Mouse (Mus musculus): ENCODE results near the gene Mboat1.

Gene Mboat1

GRCm38 (mm10) chr13:30136243-30136922, at the start of gene Mboat1:
TSS of gene Mboat1 (plus strand) at chr13:30136489.
- DNase-seq (ENCODE audit: low read depth), result peak; percentile 36

- DNase-seq (ENCODE audit: low read depth), result peak; percentile 5
Measured at GRCm38 (mm10) chr13:30093086-30093485, 43.2 kb upstream of the Mboat1 start.

GRCm38 (mm10) chr13:30095851-30096250, 40.4 kb upstream of the Mboat1 start:
- no peak for DNase-seq (ENCODE audit: low read depth)

DNA sequence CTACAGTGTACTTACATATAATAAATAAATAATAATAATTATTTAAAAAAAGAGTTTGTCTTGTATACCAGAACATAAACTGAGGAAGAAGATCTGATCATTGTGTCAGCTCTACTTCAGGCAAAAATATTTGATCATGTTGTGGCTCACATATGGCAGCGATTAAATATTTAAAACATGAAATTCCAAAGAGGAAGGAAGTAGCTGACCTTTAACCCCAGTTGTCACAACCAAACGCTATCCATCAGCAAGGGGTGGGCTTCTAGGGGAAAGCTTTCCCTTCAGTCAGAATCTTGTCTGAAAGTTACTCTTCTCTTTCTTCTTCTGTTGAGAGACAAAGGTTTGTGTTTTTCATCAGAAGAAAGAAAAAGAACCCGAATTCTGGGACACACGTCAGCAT, 39.8 kb upstream of the Mboat1 start:
- no peak for DNase-seq (ENCODE audit: low read depth)

DNA sequence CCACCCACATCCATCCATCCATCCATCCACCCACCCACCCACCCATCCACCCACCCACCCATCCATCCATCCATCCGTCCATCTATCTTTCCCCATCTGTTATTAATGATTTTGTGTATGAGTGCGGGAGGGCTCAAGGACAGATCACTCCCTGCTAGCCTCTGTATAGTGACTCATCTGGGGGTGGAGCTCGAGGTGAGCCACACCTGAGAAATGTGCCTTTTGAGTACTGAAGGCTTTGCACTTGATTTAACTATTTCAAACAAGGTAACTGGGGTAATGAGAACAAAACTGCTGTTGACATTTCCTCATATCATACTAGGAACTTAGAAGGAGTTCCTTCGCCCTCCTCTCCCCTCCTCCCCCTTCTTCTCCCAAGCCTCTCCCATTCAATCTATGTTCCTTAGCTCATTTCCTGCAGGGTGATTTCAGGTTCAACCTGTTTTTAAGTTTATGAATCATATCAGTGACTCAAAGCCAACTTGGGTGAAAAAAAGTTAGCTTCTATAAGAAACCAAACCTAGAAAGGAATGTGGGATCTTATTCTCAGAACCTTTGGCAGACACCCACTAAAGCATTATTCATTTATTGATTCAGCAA, 27.2 kb upstream of the Mboat1 start:
- DNase-seq (ENCODE audit: low read depth), result no peak

DNA sequence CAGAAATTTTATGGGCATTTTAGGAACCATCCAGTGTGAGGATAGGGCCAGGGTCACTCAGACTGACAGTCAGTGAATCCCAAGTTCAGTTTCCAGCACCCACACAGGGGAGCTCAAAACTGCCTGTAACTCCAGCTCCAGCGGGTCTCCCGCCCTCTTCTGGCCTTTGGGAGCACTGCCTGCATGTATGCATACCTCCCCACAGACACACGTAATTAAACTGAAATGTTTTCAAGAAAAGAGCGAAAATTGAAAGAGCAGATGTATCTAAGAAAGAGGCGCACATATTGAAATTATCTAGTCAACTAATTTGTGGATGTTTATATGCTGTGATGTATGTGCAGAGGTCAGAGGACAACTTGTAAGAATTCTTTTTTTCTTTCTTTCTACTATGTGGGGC, 20.5 kb upstream of the Mboat1 start:
- no peak for DNase-seq (ENCODE audit: low read depth)

GRCm38 (mm10) chr13:30136923-30137629, 787 bp downstream of the Mboat1 start:
- DNase-seq (ENCODE audit: low read depth), result no peak

DNA sequence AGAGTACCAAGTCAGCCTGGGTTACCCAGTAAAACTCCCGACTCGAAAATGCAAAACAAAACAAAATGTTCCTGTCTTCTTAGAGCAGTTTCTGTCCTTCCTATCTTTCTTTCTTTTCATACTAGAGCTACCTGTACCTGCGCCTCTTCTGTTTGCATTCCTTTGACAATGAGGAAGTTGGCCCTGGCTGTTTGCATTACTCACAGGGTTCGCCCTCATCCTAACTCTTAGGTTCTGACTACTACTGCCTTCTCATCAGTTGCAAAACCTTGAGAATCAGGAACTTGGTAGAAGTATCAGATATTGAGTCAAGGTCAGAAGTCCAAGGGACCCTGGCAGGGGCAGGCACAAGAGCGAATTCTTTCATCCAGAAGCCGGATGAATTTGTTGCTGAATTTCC, 1.7 kb downstream of the Mboat1 start:
- no peak for DNase-seq (ENCODE audit: low read depth)

GRCm38 (mm10) chr13:30140149-30140548, 3.9 kb downstream of the Mboat1 start:
- no peak for DNase-seq (ENCODE audit: low read depth)

DNA sequence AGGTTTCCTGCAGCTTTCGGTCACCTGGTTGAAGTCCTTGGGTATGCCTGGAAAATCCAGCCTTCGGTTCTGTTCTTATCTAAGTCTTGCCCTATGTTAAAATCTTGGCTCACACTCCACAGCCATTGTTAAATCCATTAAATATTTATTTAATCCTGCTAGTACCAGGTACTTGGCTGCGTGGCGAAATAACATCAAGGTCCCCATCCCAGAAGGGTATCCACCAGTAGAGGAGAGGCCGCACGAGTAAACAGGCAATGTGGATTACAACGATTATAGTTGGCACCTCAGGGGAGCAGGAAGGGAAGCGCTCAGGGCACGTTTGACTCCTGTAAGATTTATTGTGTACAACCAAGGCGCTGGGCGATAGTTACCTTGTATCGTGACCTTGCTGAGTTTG, 4.4 kb downstream of the Mboat1 start:
- DNase-seq (ENCODE audit: low read depth), result no peak

DNA sequence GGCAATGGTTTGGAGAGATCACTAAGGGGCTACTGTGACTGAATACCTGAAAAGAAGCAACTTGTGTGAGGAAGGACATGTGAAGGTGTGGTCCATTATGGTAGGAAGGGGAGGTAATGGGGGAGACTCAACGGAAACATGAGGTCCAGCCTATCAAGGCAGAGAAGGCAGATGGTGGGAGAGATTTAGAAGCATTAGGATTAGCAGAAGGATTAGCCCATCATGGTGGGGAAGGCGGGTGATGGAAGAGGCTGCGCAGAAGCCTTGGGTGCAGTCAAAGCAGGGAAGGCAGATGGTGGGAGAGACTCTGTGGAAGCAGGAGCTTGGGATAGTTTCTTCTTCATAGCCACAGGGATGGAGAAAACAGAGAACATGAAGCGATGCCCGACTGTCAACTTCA, 5.7 kb downstream of the Mboat1 start:
- DNase-seq (ENCODE audit: low read depth), result no peak

GRCm38 (mm10) chr13:30146468-30146867, 10.2 kb downstream of the Mboat1 start:
- no peak for DNase-seq (ENCODE audit: low read depth)

DNA sequence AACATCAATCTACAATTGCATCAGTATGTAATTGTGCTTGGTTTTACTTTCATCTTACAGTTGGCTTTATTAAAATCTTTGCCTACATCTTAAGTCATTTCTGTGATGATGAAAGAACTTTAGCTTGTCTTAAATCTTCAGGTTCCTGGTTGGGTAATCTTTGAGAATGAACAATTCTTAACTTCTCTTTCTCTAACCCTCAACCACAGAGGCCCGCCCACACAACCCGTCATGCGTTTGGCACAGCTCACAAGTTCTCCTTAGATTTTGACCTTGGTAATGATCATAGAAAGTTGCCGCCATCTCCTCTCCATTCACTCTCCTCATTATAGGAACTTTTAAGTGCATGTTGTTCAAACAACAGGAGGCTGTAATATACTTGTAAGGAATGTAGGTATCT, 18.0 kb downstream of the Mboat1 start:
- DNase-seq (ENCODE audit: low read depth), result peak; percentile 43

- DNase-seq (ENCODE audit: low read depth), result no peak
Measured at GRCm38 (mm10) chr13:30159626-30160025, 23.3 kb downstream of the Mboat1 start.

DNA sequence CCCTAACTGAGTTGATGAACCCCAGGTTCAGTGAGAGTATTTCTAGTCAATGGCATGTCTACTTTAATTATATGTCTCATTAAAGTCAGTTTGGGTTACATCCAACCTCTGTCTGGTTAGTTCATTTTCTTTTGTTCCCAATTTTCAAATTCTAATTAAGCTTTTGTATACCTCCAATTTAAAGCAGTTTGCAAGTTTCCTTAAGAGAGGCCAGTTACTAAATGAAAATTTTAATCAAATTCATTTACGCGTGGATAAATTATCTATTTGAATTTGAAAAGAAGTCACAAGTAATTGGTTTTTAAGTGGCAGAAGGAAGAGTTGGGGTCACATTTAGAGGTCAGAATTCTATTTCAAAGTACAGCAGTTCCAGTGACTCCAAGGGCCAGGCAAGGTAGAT, 27.2 kb downstream of the Mboat1 start:
- no peak for DNase-seq (ENCODE audit: low read depth)

DNA sequence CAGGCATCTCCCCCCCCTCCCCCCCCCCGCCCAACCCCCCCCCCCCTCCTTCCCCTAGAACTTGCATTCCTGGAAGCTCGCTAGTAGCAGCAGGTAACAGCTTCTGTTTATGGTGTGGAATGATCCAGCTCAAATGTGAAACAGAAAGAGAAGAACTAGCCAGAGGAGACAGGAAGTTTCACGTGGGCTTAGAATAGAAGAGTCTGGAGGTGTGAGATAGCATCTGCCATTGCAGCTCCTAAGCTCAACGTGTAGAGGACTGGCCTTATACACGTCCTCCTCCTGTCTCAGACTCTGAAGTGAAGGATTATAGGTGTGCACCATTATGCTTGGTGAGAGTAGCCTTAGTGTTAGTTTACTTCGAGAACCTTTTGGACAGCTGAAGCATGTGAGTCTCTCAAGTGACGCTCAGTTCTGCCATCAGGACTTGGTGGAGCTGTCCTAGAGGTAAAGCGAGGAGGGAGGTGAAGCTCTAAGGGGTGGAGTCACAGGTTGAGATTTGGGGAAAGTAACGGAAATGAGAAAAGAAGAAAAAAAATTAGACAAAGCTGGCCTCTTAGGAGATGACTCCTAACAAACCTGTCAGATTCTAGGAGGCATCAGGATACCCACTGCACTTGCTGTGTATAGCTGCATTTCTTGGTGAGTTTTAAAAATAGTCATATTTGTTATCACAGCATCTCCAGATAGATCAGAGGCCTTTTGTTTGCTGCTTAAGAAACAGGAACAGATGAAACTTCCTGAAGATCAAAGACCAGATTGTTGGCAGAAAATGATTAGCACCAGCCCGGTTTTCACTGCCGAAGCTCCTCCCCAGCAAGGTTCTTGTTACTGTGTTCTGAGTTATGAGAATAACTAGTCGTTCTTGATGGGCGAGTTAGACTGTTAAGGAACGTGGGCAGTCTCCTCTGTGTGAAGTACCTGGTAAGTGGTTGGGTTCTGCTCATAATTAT, 30.1 kb downstream of the Mboat1 start:
- no peak for DNase-seq (ENCODE audit: low read depth)

DNA sequence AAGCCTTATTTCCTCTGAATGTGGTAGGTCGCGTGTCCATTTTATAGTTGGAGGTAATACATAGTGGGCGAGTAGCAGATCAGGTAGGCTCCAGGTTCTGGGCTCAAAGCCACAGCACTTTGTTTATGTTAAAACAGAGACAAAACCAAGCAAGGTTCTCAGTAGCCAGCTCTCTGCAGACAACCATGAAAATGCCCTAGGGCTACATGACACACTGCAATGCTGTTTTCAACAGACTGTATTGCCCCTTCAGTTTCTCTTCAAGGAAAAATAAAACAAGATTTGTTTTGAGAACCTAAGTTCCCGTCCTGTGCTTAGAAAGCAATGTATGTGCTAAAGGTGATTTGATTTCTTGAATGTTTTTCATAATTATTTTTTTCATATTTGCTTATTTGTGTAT, 31.2 kb downstream of the Mboat1 start:
- DNase-seq (ENCODE audit: low read depth), result no peak

DNA sequence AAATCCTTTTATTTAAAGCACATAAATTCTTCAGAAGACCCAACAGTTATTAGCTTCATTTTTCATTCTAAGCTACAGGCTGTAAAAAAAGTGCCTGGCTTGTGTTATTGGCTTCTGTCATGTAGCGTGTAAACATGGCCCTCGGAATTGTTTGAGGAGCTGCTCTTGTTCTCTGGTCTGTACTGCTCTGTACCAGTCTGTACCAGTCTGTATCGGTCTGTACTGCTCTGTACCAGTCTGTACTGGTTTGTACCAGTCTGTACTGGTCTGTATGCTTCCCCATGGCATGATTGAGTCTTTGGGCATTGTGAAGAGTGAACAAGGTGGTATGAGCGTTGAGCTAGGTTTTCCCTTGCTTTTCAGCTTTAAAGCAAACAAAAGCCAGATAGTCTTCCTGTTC, 32.5 kb downstream of the Mboat1 start:
- no peak for DNase-seq (ENCODE audit: low read depth)

- DNase-seq (ENCODE audit: low read depth), result no peak
Measured at GRCm38 (mm10) chr13:30170061-30170460, 33.8 kb downstream of the Mboat1 start.

DNA sequence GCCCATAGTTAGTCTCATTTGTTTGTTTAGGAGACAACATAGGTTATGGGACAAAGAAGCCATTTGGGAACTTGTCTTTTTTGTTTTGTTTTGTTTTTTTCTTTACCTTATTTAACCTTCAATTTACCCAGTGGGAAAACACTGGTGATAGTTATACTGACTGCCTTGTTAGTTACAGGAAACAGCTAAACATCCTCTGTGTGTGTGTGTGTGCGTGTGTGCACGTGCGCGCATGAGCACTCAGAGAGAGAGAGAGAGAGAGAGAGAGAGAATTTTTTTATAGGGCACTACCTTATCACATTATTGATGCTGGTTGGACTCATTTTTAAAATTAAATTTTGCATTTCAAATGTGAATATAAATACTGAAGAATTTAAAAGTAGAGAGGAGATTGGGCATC, 38.3 kb downstream of the Mboat1 start:
- no peak for DNase-seq (ENCODE audit: low read depth)

GRCm38 (mm10) chr13:30177356-30177755, 41.1 kb downstream of the Mboat1 start:
- DNase-seq (ENCODE audit: low read depth), result no peak

- no peak for DNase-seq (ENCODE audit: low read depth)
Measured at GRCm38 (mm10) chr13:30185549-30185948, 49.3 kb downstream of the Mboat1 start.

All from c-Kit-positive CD71-negative TER-119-negative erythroid progenitor cells, embryonic 14.5 days (primary cell).